In genomic region chr6:83660821-83661220, GRCm38 (mm10) we compare ENCODE assay signal across 33 mouse cellular contexts. TPM values are rescaled to one million over a fixed set of nuclear protein-coding genes. Genes with fewer than 3 reads are reported as not detected.
DNase-seq lines count a peak whose midpoint lies in the region; TF ChIP-seq lines count a peak whose summit lies in the region.
"Had no signal": no experiment of that assay in that cellular context is flagged by ENCODE, and none has a peak within 500 bp of the region (broad histone marks: within the 10 kb centered on the region; RNA-seq: fewer than 3 reads in every experiment).

No protein-coding gene starts in this region.

- peaks cover 39% of the 10 kb centered on the region for H3K4me1 ChIP-seq in thymus, adult 2 months (replicated peaks; ENCODE audit: control insufficient read depth, insufficient read depth, low read length)
- no peaks in the 10 kb centered on the region for H3K4me1 ChIP-seq in heart, adult 2 months (ENCODE audit: control insufficient read depth, insufficient read depth, low read length)
- H3K4me1 ChIP-seq: embryonic facial prominence, embryonic 10.5 days; embryonic facial prominence, embryonic 13.5 days; forebrain, embryonic 10.5 days; forebrain, embryonic 13.5 days; heart, embryonic 12.5 days; heart, embryonic 15.5 days; hindbrain, embryonic 10.5 days; hindbrain, embryonic 13.5 days had no signal

- TF ChIP-seq POLR2A in thymus, adult 2 months (IDR thresholded peaks at IDR 0.05; ENCODE audit: control insufficient read depth, extremely low read depth, insufficient read depth, low read length, poor library complexity): no peak
- no peak for TF ChIP-seq POLR2A in heart, adult 2 months (IDR thresholded peaks at IDR 0.05; ENCODE audit: insufficient read depth, low read depth, low read length)

- no peak for TF ChIP-seq CTCF in thymus, adult 2 months (IDR thresholded peaks at IDR 0.05; ENCODE audit: borderline replicate concordance, control insufficient read depth, extremely low read depth, insufficient read depth, low read length, poor library complexity)
- TF ChIP-seq CTCF in heart, adult 2 months (IDR thresholded peaks at IDR 0.05): no peak

- no peak for TF ChIP-seq EP300 in heart, adult 2 months (IDR thresholded peaks at IDR 0.05; ENCODE audit: insufficient read depth, low read depth, low read length)

- whole genome bisulfite sequencing in thymus, adult 2 months: 3% methylated on average over 4 of the region's 4 CpGs
- WGBS in heart, adult 2 months: 59% methylated on average over 4 of the region's 4 CpGs

- no peak overlapping the region for H3K9ac ChIP-seq in heart, adult 2 months (ENCODE audit: low read depth, low read length)
- H3K9ac ChIP-seq: embryonic facial prominence, embryonic 13.5 days; forebrain, embryonic 13.5 days; heart, embryonic 12.5 days; heart, embryonic 15.5 days; hindbrain, embryonic 13.5 days had no signal

- peak; percentile 26 for DNase-seq in thymus, adult 2 months
- DNase-seq in thymus, postnatal 14 days: peak; percentile 44
- peak; percentile 39 for DNase-seq in thymus, postnatal 4 days
- DNase-seq in heart, adult 2 months: no peak
- DNase-seq in gastrocnemius, postnatal 25 days: no peak
- DNase-seq in embryo, embryonic 9.5 days (ENCODE audit: extremely low spot score): no peak
- DNase-seq: adrenal gland, adult 8-10 months; adrenal gland, postnatal 25 days; cerebellum, adult 11-12 months; cerebellum, adult 9-10 months; cerebellum, postnatal 14 days; gastrocnemius, postnatal 10 days; heart, adult 11 months; heart, postnatal 10 days; heart, postnatal 36 days had no signal

- no peaks in the 10 kb centered on the region for H3K79me2 ChIP-seq in heart, adult 2 months (replicated peaks; ENCODE audit: control insufficient read depth, insufficient read depth, low read length)

- H3K27ac ChIP-seq in thymus, adult 2 months (ENCODE audit: control insufficient read depth, insufficient read depth, low read length): peak overlapping the region; percentile 87
- no peak overlapping the region for H3K27ac ChIP-seq in heart, adult 2 months
- H3K27ac ChIP-seq: embryonic facial prominence, embryonic 10.5 days; embryonic facial prominence, embryonic 13.5 days; forebrain, embryonic 10.5 days; forebrain, embryonic 13.5 days; heart, embryonic 15.5 days; hindbrain, embryonic 10.5 days; hindbrain, embryonic 13.5 days had no signal

- H3K36me3 ChIP-seq in thymus, adult 2 months (ENCODE audit: control insufficient read depth, insufficient read depth, low read length): no peaks in the 10 kb centered on the region
- H3K36me3 ChIP-seq in heart, adult 2 months (ENCODE audit: control insufficient read depth, insufficient read depth, low read length): no peaks in the 10 kb centered on the region
- H3K36me3 ChIP-seq: embryonic facial prominence, embryonic 10.5 days; embryonic facial prominence, embryonic 13.5 days; forebrain, embryonic 10.5 days; heart, embryonic 12.5 days; heart, embryonic 15.5 days; hindbrain, embryonic 10.5 days; hindbrain, embryonic 13.5 days had no signal

- H3K27me3 ChIP-seq in thymus, adult 2 months (ENCODE audit: control insufficient read depth, insufficient read depth, low read length): no peaks in the 10 kb centered on the region
- H3K27me3 ChIP-seq in heart, adult 2 months (ENCODE audit: control insufficient read depth, insufficient read depth, low read length): no peaks in the 10 kb centered on the region
- H3K27me3 ChIP-seq: forebrain, embryonic 13.5 days; heart, embryonic 12.5 days; heart, embryonic 15.5 days had no signal

- intact Hi-C loops in heart, adult 2 months (cut with DNase I): no loop called here

- H3K4me3 ChIP-seq in thymus, adult 2 months (ENCODE audit: control insufficient read depth, insufficient read depth, low read length): no peak overlapping the region
- no peak overlapping the region for H3K4me3 ChIP-seq in heart, adult 2 months
- H3K4me3 ChIP-seq: embryonic facial prominence, embryonic 10.5 days; embryonic facial prominence, embryonic 13.5 days; erythroblast, embryonic 14.5 days; forebrain, embryonic 10.5 days; forebrain, embryonic 13.5 days; heart, embryonic 12.5 days; heart, embryonic 15.5 days; hindbrain, embryonic 10.5 days; hindbrain, embryonic 13.5 days had no signal

RNA-seq across cellular contexts. Expression of gene Clec4f, which starts 4.8 kb away (rescaled TPM):
- polyA plus RNA-seq in thymus, adult 2 months (2012; rRNA removed): 0.47 and 0.51 TPM in 2 replicates
- total RNA-seq in heart, adult 2 months (2021): under 1 TPM; 0.27 to 0.57 TPM
- 0.23 TPM in 1 of 2 replicates, not detected in the other for polyA plus RNA-seq in heart, adult 2 months (2012; rRNA removed)
- not detected for total RNA-seq in gastrocnemius, postnatal 25 days (2021)
- total RNA-seq: adrenal gland, adult 8-10 months; adrenal gland, postnatal 25 days; gastrocnemius, adult 18-20 months; heart, postnatal 10 days; heart, postnatal 36 days; MEL had no signal
- polyA plus RNA-seq: activated CD4-positive, CD25-positive, alpha-beta regulatory T cell, adult 4 months; brain, embryonic 14.5 days; C2C12; CD4-positive, CD25-positive, alpha-beta regulatory T cell, adult 4 months; embryonic facial prominence, embryonic 10.5 days; embryonic facial prominence, embryonic 13.5 days; forebrain, embryonic 10.5 days; forebrain, embryonic 13.5 days; forebrain, embryonic 16.5 days; hindbrain, embryonic 10.5 days; hindbrain, embryonic 13.5 days; hindbrain, embryonic 16.5 days had no signal

RNA-seq across cellular contexts. Expression of gene Cd207, which starts 16.8 kb away (rescaled TPM):
- polyA plus RNA-seq in thymus, adult 2 months (2012; rRNA removed): 3.8 and 6.0 TPM in 2 replicates
- 1 to 10 TPM in 1 of 2 experiments, under 1 TPM in 1; 0.86 to 1.1 TPM for total RNA-seq in heart, adult 2 months (2021)
- 1.6 and 4.2 TPM in 2 replicates for polyA plus RNA-seq in heart, adult 2 months (2012; rRNA removed)
- not detected for total RNA-seq in gastrocnemius, postnatal 25 days (2021)
- total RNA-seq: adrenal gland, postnatal 25 days; gastrocnemius, adult 18-20 months; gastrocnemius, postnatal 10 days; gastrocnemius, postnatal 4 days; MEL had no signal
- polyA plus RNA-seq: activated CD4-positive, CD25-positive, alpha-beta regulatory T cell, adult 4 months; brain, embryonic 14.5 days; C2C12; CD4-positive, CD25-positive, alpha-beta regulatory T cell, adult 4 months; embryonic facial prominence, embryonic 10.5 days; embryonic facial prominence, embryonic 13.5 days; erythroblast, embryonic 14.5 days; forebrain, embryonic 10.5 days; forebrain, embryonic 13.5 days; forebrain, embryonic 16.5 days; heart, embryonic 12.5 days; hindbrain, embryonic 10.5 days; hindbrain, embryonic 13.5 days; hindbrain, embryonic 16.5 days had no signal

RNA-seq across cellular contexts. Expression of gene Vax2, which starts 50.2 kb away (rescaled TPM):
- polyA plus RNA-seq in thymus, adult 2 months (2012; rRNA removed): 0.08 and 0.23 TPM in 2 replicates
- not detected for total RNA-seq in heart, adult 2 months (2021)
- polyA plus RNA-seq in heart, adult 2 months (2012; rRNA removed): not detected in 2 replicates
- not detected for total RNA-seq in gastrocnemius, postnatal 25 days (2021)
- total RNA-seq: adrenal gland, adult 8-10 months; adrenal gland, postnatal 25 days; gastrocnemius, adult 18-20 months; gastrocnemius, postnatal 10 days; gastrocnemius, postnatal 4 days; heart, postnatal 10 days; heart, postnatal 36 days had no signal
- polyA plus RNA-seq: embryonic facial prominence, embryonic 13.5 days; erythroblast, embryonic 14.5 days; forebrain, embryonic 13.5 days; forebrain, embryonic 16.5 days; heart, embryonic 15.5 days; hindbrain, embryonic 13.5 days; hindbrain, embryonic 16.5 days had no signal

Comparison
In these comparisons a context has a peak if more than half of its experiments do, and no peak if none do; other contexts are left out.
1. DNase-seq: peak in thymus, adult 2 months (single experiment), thymus, postnatal 14 days (single experiment) and thymus, postnatal 4 days (single experiment); none in heart, adult 2 months (0 of 2), gastrocnemius, postnatal 25 days (single experiment) and embryo, embryonic 9.5 days (single experiment).